Mouse (Mus musculus): Measurements from ENCODE around the gene Polr2h. TPM values are rescaled to one million over a fixed set of nuclear protein-coding genes. Genes with fewer than 3 reads are reported as not detected.

Polr2h gene
- polyA plus RNA-seq, 1 experiment from 2014 or later = 82.3 TPM

GRCm38 (mm10) chr16:20703071-20703470 lies 14.4 kb upstream of the Polr2h start:
- peaks cover 10% of the 10 kb centered on the region for H3K36me3 ChIP-seq (replicated peaks)
- 0 out of 2 replicates have a peak, but pooled peaks have one; percentile 1 for ATAC-seq (replicated peaks)
- no peak overlapping the region for H3K27ac ChIP-seq
- WGBS = 93% methylated on average over 10 of the region's 10 CpGs
- H3K27me3 ChIP-seq (replicated peaks) = no peaks in the 10 kb centered on the region
- peaks cover 19% of the 10 kb centered on the region for H3K4me1 ChIP-seq
- H3K4me2 ChIP-seq = no peak overlapping the region
- H3K4me3 ChIP-seq = no peak overlapping the region
- no peaks in the 10 kb centered on the region for H3K9me3 ChIP-seq
- no peak overlapping the region for H3K9ac ChIP-seq

DNA sequence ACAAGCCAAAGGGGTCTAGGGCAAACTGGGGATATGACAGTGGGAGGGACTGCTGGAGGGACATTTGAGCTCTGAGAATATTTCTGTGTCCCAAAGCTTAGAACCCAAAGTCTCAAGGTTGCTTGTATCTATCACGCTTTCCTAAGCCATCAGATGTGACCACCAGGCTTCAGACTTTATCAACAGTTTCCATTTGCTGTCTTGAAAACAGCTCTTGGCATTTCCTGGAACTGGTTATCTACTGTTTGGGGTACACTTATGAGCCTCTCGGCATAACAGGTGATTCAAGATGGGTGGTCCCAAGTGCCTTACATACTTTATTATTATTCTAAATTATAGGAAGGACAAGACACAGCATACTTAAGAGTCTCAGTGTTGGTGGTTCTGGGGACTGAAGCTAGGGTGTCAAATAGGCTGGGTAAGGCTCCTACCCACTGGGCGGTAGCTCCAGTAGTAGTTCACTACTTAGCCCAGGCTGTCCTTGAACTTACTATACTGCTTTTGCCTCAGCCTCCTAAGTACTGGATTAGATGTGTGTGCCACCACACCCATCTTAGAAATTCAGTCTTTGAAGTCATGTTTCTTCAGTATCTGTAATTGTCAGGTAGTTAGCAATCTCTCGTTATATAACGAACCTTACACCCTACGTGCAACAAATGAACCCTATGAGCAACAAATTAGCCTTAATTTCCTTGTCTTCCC lies 13.6 kb upstream of the Polr2h start:
- Histone ChIP-seq H3K27ac (no peak overlapping the region), H3K4me3 (no peak overlapping the region), H3K9ac (no peak overlapping the region), H3K4me1 (peaks cover 19% of the 10 kb centered on the region), H3K9me3 (no peaks in the 10 kb centered on the region), H3K36me3 (replicated peaks) (peaks cover 10% of the 10 kb centered on the region), H3K4me2 (no peak overlapping the region), H3K27me3 (replicated peaks) (no peaks in the 10 kb centered on the region)
- ATAC-seq (replicated peaks) = no peak
- WGBS = 90% methylated on average over 6 of the region's 6 CpGs

DNA sequence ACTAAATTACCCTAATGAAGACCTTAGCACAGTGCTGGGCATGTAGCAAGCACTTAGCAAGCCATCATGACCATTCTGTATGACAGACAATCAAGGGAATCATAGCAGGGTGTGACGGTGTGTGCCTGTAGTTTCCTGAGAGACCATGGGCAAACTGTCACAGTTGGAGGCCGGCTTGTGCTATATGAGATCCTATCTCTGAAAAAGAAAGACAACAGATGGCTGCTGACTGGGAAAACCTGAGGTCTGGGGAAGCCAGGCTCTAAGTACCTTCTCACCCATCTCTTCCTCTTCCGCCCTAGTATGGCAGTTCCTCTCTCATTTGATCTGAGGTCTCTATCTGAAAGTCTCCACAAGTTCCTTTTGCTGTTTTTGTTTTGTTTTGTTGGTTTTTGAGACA lies 11.7 kb upstream of the Polr2h start:
- no peaks in the 10 kb centered on the region for H3K27me3 ChIP-seq (replicated peaks)
- H3K27ac ChIP-seq = no peak overlapping the region
- no peak overlapping the region for H3K4me2 ChIP-seq
- H3K36me3 ChIP-seq (replicated peaks) = peaks cover 3% of the 10 kb centered on the region; the same call in 1 of the 2 replicates
- no peak for ATAC-seq (replicated peaks)
- 73% methylated on average over 3 of the region's 3 CpGs for WGBS
- H3K4me1 ChIP-seq = peaks cover 17% of the 10 kb centered on the region
- no peak overlapping the region for H3K9ac ChIP-seq
- H3K4me3 ChIP-seq = no peak overlapping the region
- H3K9me3 ChIP-seq = no peaks in the 10 kb centered on the region

DNA sequence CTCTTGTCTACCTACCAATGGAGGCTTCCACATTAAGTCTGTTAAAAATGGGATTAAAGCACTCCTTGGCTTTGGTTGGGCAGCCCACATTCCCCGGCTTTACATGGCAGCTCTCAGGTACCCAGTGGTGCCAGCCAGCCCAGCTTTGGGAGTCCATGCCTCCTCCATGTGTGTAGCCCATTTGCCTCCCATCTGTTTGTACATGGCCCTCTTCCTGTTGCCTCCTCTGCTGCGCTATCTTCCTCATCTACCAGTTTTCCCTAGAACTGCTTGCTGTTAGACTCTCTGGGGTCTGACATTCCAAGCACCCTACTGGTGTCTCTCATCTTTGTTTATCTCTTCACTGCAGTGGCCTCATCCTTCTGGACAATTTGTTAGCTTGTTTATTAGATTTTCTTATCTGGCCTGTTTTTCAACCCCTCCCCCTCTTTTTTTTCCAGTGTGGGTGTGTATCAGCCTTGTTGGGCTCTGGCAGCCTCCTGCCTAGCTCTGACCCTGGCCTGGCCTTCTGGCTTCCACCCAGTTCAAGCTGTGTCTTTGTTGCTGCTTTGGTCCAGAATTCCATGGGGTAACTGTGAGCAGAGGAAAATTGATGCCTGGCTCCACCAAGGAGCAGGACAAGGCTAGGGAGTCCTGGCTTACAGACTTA lies 10.9 kb upstream of the Polr2h start:
- Histone ChIP-seq H3K4me2 (no peak overlapping the region), H3K27ac (no peak overlapping the region), H3K9ac (no peak overlapping the region), H3K4me3 (no peak overlapping the region), H3K36me3 (replicated peaks) (peaks cover 2% of the 10 kb centered on the region; the same call in 1 of the 2 replicates), H3K27me3 (replicated peaks) (no peaks in the 10 kb centered on the region), H3K9me3 (no peaks in the 10 kb centered on the region), H3K4me1 (peaks cover 15% of the 10 kb centered on the region)
- WGBS = 97% methylated on average over 2 of the region's 2 CpGs
- ATAC-seq (replicated peaks) = no peak

GRCm38 (mm10) chr16:20708220-20708938 lies 9.1 kb upstream of the Polr2h start:
- no peak overlapping the region for H3K4me2 ChIP-seq

GRCm38 (mm10) chr16:20708939-20709734 lies 8.3 kb upstream of the Polr2h start:
- no peaks in the 10 kb centered on the region for H3K27me3 ChIP-seq (replicated peaks)
- peaks cover 7% of the 10 kb centered on the region; the same call in 1 of the 2 replicates for H3K36me3 ChIP-seq (replicated peaks)
- H3K4me2 ChIP-seq = no peak overlapping the region
- 71% methylated on average over 19 of the region's 19 CpGs for WGBS
- H3K9me3 ChIP-seq = no peaks in the 10 kb centered on the region
- peaks cover 10% of the 10 kb centered on the region for H3K4me1 ChIP-seq
- no peak overlapping the region for H3K27ac ChIP-seq
- H3K4me3 ChIP-seq = no peak overlapping the region
- peak; percentile 57 for ATAC-seq (replicated peaks)
- no peak overlapping the region for H3K9ac ChIP-seq

More at GRCm38 (mm10) chr16:20708220-20708938, 9.1 kb upstream of the Polr2h start:
- 94% methylated on average over 21 of the region's 21 CpGs for WGBS
- H3K9ac ChIP-seq = no peak overlapping the region
- no peak overlapping the region for H3K4me3 ChIP-seq
- no peaks in the 10 kb centered on the region for H3K9me3 ChIP-seq
- no peak overlapping the region for H3K27ac ChIP-seq
- 0 out of 2 replicates have a peak, but pooled peaks cover 3% of the 10 kb centered on the region for H3K4me1 ChIP-seq
- no peak; the same call in 1 of the 2 replicates for ATAC-seq (replicated peaks)
- no peaks in the 10 kb centered on the region for H3K27me3 ChIP-seq (replicated peaks)
- peaks cover 7% of the 10 kb centered on the region; the same call in 1 of the 2 replicates for H3K36me3 ChIP-seq (replicated peaks)

GRCm38 (mm10) chr16:20710370-20710769 lies 7.1 kb upstream of the Polr2h start:
- H3K27ac ChIP-seq = no peak overlapping the region
- no peak for ATAC-seq (replicated peaks)
- H3K4me2 ChIP-seq = no peak overlapping the region
- H3K9me3 ChIP-seq = no peaks in the 10 kb centered on the region
- no peak overlapping the region for H3K9ac ChIP-seq
- no peak overlapping the region for H3K4me3 ChIP-seq
- no peaks in the 10 kb centered on the region for H3K27me3 ChIP-seq (replicated peaks)
- H3K36me3 ChIP-seq (replicated peaks) = peaks cover 7% of the 10 kb centered on the region; the same call in 1 of the 2 replicates
- peaks cover 23% of the 10 kb centered on the region for H3K4me1 ChIP-seq
- WGBS = 93% methylated on average over 11 of the region's 11 CpGs

GRCm38 (mm10) chr16:20710810-20711209 lies 6.7 kb upstream of the Polr2h start:
- H3K27me3 ChIP-seq (replicated peaks) = no peaks in the 10 kb centered on the region
- peaks cover 25% of the 10 kb centered on the region for H3K4me1 ChIP-seq
- no peak for ATAC-seq (replicated peaks)
- H3K9ac ChIP-seq = no peak overlapping the region
- no peak overlapping the region for H3K27ac ChIP-seq
- no peaks in the 10 kb centered on the region for H3K9me3 ChIP-seq
- H3K36me3 ChIP-seq (replicated peaks) = peaks cover 7% of the 10 kb centered on the region; the same call in 1 of the 2 replicates
- no peak overlapping the region for H3K4me2 ChIP-seq
- H3K4me3 ChIP-seq = no peak overlapping the region
- 77% methylated on average over 4 of the region's 4 CpGs for WGBS

- Histone ChIP-seq H3K4me1 (peaks cover 35% of the 10 kb centered on the region), H3K4me2 (no peak overlapping the region), H3K27ac (no peak overlapping the region), H3K4me3 (no peak overlapping the region), H3K36me3 (replicated peaks) (peaks cover 7% of the 10 kb centered on the region; the same call in 1 of the 2 replicates), H3K27me3 (replicated peaks) (no peaks in the 10 kb centered on the region), H3K9me3 (no peaks in the 10 kb centered on the region), H3K9ac (no peak overlapping the region)
- ATAC-seq (replicated peaks) = no peak
- 78% methylated on average over 9 of the region's 9 CpGs for WGBS
Measured at GRCm38 (mm10) chr16:20712190-20712589, 5.3 kb upstream of the Polr2h start.

DNA sequence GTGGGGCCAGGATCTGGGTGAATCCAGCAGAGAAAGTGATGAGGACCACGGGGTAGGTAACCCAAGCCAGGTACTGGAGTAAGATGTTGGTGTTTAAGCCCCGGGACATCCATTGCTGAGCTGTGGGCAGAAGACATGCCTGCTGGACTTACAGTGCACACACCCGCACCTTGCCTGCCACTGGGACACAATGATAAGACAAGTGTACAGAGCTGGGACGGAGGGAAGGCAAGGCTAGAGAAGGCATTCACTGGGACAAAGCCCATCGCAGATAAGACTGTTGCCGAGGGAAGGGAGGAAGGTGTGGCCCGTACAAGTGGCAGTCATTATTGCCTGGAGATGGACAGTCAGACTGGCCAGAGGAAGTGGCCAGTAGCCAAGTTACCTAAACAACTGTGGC lies 4.6 kb upstream of the Polr2h start:
- Histone ChIP-seq H3K9me3 (no peaks in the 10 kb centered on the region), H3K9ac (no peak overlapping the region), H3K27me3 (replicated peaks) (no peaks in the 10 kb centered on the region), H3K4me2 (no peak overlapping the region), H3K36me3 (replicated peaks) (peaks cover 7% of the 10 kb centered on the region; the same call in 1 of the 2 replicates), H3K4me1 (peaks cover 35% of the 10 kb centered on the region), H3K4me3 (no peak overlapping the region), H3K27ac (no peak overlapping the region)
- no peak for ATAC-seq (replicated peaks)
- WGBS = 91% methylated on average over 7 of the region's 7 CpGs

DNA sequence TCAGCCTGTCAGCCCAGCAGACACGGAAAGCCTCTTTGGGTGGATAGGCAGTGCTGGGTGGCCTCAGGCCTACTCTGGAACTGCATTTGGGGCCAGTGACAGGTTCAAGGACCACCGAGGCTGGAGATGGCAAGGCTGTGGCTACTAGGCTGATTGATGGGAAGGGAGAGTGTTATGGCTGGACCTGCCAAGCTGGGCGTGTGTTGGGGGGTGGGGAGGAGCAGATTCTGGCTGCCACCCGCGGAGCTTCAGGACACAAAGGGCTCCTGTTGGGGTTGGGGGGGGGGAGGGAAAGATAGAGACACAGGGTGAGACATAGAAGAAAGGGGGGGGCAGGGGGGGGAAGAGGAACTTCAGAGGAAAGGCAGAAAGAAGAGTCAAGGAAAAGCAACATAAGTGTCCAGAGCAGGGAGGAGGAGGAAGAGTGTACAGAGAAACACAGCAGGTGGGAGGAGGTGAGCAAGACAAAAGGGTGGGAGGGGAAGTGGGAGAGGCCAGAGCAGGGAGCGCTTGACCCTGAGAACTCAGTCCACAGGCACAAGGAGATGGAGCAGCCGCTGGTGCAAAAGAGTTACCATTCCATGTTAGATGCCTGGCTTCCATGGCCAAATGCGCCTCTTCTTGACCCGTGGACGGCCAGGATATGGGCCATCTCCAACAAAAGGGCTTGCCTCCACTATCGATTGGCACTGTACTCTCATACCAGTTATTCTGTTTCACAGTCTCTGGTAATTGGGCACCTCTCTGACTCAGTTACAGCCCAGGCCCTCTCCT lies 3.0 kb upstream of the Polr2h start:
- no peaks in the 10 kb centered on the region for H3K27me3 ChIP-seq (replicated peaks)
- peak overlapping the region; percentile 98 for H3K4me2 ChIP-seq
- peaks cover 45% of the 10 kb centered on the region for H3K4me1 ChIP-seq
- H3K27ac ChIP-seq = no peak overlapping the region
- H3K36me3 ChIP-seq (replicated peaks) = peaks cover 7% of the 10 kb centered on the region; the same call in 1 of the 2 replicates
- H3K4me3 ChIP-seq = peak overlapping the region; percentile 70
- WGBS = 24% methylated on average over 11 of the region's 11 CpGs
- H3K9me3 ChIP-seq = no peaks in the 10 kb centered on the region
- H3K9ac ChIP-seq = peak overlapping the region; percentile 7; the same call in 1 of the 2 replicates
- no peak for ATAC-seq (replicated peaks)

Data from midbrain, embryonic 15.5 days (tissue).